Mouse (Mus musculus) monocyte, adult 5-6 weeks (primary cell): ENCODE results near the gene Ddx3x. TPM values are rescaled to one million over a fixed set of nuclear protein-coding genes. Genes with fewer than 3 reads are reported as not detected.
"Not testable (repeated sequence)": the region's sequence is repeated elsewhere in the genome, so short reads cannot be mapped to it uniquely, and the experiment has no call there.

Experiments
- ATAC-seq: fragments of 153-309, 156-312 bp; replicated peaks from 2 replicates; pipeline ENCODE4 v1.8.0; 2017; ENCODE audit warnings: mild to moderate bottlenecking; ENCODE audit not compliant: low TSS enrichment, insufficient number of reproducible peaks, severe bottlenecking, poor library complexity, low FRiP score
- total RNA-seq: library from RNA; stranded (forward); fragments of 200-1000, 200-491, 200-594 nt; gene quantifications from 3 replicates; pipeline ENCODE4 v1.2.3, GENCODE M21; 2017

Ddx3x gene
- total RNA-seq = 729 to 855 TPM (median 842 TPM) in 3 replicates

GRCm38 (mm10) chrX:13280409-13281328 lies at the start of gene Ddx3x:
Gene Ddx3x (plus strand): TSS chrX:13280970.
- peak; percentile 89 for ATAC-seq

GRCm38 (mm10) chrX:13231243-13231642 lies 49.5 kb upstream of the Ddx3x start:
- no peak for ATAC-seq

DNA sequence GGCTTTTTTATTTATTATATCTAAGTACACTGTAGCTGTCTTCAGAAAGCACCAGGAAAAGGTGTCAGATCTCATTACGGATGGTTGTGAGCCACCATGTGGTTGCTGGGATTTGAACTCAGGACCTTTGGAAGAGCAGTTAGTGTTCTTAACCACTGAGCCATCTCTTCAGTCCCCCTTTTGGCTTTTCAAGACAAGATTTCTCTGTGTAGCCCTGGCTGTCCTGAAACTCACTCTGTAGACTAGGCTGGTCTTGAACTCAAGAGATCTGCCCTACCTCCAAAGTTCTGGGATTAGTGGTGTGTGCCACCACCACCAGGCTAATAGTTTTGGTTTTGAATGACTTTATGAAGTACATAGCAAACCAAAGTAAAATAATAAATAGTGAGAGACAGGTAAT lies 47.9 kb upstream of the Ddx3x start:
- ATAC-seq = not testable (repeated sequence)

GRCm38 (mm10) chrX:13233631-13234030 lies 47.1 kb upstream of the Ddx3x start:
- ATAC-seq = no peak

DNA sequence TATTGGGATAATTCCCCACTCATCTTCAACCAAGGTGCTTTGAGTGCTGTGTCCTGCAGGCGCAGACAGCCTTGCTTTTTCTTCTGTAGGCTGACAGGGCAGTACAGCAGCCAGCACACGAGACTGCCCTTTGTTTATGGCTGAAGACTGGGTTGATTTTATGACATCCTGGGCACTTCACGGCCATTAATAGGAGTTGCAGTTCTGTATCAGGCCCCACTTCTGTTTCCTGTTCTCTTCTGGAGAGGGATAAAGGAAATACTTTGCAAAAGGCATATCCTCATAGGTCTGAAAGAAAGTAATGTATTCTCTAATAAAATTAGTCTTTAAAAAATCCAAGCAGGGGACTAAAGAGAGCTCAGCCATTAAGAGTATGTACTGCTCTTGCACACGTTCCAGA lies 46.1 kb upstream of the Ddx3x start:
- no peak for ATAC-seq

- no peak for ATAC-seq
Observed at GRCm38 (mm10) chrX:13236100-13236568, 44.6 kb upstream of the Ddx3x start.

DNA sequence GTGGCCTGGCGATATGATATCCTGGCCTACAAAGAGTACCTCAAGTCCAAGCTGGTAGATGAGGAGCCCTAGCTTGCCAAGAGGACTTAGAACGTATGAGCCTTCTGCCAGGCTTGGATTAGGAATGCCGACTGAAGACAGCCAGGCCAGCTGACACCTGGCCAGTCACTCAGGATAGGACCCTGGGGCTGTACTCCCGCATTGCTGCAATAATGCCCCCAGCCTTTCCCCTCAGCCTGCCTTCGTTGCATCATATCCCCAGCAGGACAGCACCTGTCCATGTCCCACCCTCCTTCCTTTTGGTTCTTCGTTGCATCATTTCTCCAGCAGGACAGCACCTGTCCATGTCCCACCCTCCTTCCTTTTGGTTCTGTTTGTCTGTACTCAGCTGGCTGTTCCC lies 41.3 kb upstream of the Ddx3x start:
- no peak for ATAC-seq

DNA sequence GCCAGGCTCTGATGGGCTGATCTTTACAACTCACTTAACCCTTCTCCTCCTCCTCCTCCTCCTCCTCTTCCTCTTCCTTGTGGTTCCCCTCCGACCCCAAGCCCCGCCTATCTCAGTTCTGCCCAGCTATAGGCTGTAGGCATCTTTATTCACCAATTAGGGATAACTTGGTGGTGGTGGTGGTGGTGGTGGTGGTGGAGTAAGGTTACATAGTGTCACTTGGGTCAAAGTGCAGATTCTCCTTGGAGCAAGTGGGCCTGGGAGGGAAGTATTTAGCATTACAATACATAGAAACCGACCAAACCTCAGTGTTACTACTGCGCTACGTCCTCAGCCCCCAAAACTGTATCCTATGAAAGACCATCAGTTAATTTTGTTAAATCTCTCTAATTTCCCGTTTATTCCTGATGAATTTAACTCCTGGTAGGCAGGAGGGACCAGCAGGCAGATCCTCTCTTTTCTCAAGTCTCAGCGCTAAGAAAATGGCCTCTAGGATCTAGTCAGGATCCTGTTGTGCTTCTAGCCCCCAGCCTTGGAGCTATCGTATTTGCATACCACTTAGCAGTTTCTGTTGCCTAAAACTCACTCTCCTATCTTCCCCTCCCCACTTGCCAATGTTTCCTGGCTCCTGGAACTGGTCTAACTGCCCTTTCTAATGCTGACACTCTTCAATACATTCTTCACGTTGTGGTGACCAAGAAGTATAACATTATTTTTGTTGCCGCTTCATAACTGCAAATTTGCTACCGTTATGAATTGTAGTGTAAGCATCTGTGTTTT lies 39.9 kb upstream of the Ddx3x start:
- ATAC-seq = no peak

GRCm38 (mm10) chrX:13241426-13242319 lies 39.1 kb upstream of the Ddx3x start:
- ATAC-seq = no peak

GRCm38 (mm10) chrX:13242320-13243096 lies 38.3 kb upstream of the Ddx3x start:
- peak; percentile 45; the same call in 1 of the 2 replicates for ATAC-seq

DNA sequence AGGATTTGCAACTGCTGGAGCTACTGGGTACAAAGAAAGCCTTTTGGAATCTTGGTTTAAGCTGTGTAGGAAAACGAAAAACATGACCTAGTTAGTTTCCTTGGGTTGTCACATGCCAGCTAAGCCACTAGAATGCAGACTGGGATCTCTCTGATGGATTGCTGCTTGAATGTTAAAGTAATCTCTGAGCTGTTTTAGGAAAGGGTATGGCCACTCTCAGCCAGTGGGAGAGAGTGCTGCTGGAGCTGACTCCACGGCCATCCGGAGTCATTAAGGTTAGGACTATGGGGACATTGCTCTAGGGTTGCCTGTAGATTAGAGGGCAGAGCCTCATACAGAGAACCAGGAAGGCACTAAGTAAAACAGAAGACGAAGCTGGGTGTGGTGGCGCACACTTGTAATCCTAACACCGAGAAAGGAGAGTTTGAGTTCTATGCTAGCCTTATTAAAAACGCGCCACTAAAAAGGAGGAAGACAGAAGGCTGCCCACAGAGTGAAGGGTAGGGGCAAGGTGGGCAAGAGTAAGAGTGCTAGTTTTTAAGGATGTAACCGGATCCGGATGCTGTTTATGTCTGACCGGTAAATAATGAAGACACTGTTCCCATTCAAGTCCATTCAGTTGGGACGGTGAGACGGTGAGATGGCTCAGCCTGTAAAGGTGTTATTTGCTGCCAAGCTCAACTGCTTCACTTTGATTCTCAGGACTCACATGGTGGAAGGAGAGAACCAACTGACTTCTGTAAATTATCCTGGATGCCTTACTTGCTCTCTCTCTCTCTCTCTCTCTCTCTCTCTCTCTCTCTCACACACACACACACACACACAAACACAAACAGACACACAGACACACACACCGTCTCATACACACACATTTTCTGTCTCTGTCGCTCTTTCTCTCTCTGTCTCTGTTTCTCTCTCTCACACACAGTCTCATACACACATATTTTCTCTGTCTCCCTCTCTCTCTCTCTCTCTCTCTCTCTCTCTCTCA lies 37.3 kb upstream of the Ddx3x start:
- ATAC-seq = peak; percentile 45; the same call in 1 of the 2 replicates

GRCm38 (mm10) chrX:13244588-13244987 lies 36.2 kb upstream of the Ddx3x start:
- ATAC-seq = no peak

DNA sequence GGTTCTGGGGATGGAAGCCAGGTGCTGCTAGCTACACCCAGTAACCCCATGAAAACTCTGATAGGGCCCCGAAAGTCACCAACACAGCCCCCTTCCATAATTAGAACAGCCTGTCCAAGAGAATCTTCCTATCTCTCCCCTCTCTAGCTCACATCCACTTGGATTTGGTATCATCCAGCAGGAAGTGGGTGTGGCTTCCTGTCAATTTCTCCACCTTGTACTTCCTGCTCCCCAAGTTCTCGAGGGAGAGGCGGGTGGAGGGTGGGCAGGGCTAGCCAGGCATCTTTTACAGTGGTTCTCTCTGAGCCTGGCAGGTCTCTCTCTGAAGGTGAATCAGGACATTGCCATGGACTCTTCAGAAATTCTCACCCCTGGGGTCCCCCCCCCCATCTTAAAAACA lies 35.7 kb upstream of the Ddx3x start:
- no peak for ATAC-seq

DNA sequence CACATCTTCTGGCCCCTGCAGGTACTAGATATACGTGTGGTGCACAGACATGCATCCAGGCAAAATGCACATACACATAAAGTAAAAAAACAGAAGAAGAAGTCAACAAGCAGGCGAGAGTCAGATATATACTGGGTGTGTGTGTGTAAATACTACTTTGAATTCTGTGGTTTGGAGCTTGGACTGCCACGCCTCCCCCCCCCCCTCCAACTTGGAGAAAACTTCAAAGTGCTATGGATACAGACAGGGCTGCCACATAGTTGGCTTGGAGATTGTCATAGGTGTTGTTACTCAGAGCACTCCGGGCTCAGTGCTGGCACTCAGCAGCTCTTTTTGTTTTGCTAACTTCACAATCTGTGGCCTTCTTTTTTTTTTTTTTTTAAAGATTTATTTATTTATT lies 29.1 kb upstream of the Ddx3x start:
- ATAC-seq = no peak

DNA sequence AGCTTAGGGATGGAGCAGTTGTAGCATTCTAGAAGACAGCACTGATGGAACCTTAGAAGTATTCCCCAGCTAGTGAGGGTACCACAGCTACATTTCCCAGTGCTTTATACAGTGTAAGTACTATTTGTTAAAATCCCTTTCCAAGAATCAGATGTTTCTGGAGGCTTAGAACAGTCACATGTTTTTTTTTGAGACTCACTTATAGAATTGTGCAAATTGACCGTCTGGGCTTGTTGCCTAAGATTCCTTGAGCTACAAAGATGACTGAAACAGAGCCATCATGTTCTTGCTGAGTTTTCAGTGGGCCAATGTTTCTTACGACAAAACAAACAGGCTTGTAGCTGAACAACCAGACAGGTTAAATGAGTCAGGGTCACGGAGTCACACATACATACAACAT lies 26.5 kb upstream of the Ddx3x start:
- ATAC-seq = no peak

DNA sequence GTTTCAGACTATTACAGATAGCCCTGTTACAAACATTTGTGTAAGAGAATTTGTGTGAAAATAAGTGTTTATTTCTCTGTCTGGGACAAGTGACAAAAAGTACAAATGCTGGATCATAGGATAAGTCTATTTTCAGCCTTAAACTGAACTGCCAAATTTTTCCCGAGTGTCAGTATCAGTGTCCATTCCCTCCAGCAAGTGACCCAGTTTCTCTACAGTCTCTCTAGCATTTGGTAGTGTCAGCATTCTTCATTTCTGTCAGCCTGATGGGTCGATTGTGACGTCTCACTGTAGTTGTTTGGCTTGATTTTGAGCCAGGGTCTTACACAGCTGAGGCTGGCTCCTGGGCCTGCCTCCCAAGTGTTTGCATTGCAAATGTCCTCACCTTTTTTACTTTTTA lies 17.4 kb upstream of the Ddx3x start:
- no peak for ATAC-seq
